Mouse (Mus musculus): Measurements from ENCODE around the gene Ncam1. TPM values are rescaled to one million over a fixed set of nuclear protein-coding genes. Genes with fewer than 3 reads are reported as not detected.

Gene Ncam1
- polyA plus RNA-seq, 1 experiment: 0.31 TPM

- TF ChIP-seq GATA1 (IDR thresholded peaks at IDR 0.05; ENCODE audit: borderline replicate concordance, low read length) (no peak), FLI1 (IDR thresholded peaks at IDR 0.05; ENCODE audit: low read length) (no peak)
- Histone ChIP-seq H3K4me3 (replicated peaks) (peak overlapping the region; percentile 8), H3K4me1 (no peaks in the 10 kb centered on the region), H3K9me3 (no peaks in the 10 kb centered on the region), H3K36me3 (replicated peaks; ENCODE audit: low read length) (no peaks in the 10 kb centered on the region), H3K27me3 (replicated peaks) (no peaks in the 10 kb centered on the region)
Measured at GRCm38 (mm10) chr9:49551353-49551752, 247.4 kb downstream of the Ncam1 start.

- no peak for TF ChIP-seq FLI1 (IDR thresholded peaks at IDR 0.05; ENCODE audit: low read length)
- TF ChIP-seq GATA1 (IDR thresholded peaks at IDR 0.05; ENCODE audit: borderline replicate concordance, low read length): no peak
- Histone ChIP-seq H3K9me3 (no peaks in the 10 kb centered on the region), H3K36me3 (replicated peaks; ENCODE audit: low read length) (no peaks in the 10 kb centered on the region)
Measured at GRCm38 (mm10) chr9:49542593-49542992, 256.1 kb downstream of the Ncam1 start.

GRCm38 (mm10) chr9:49537814-49538213 lies 260.9 kb downstream of the Ncam1 start:
- no peaks in the 10 kb centered on the region for H3K36me3 ChIP-seq (replicated peaks; ENCODE audit: low read length)

More at GRCm38 (mm10) chr9:49542593-49542992, 256.1 kb downstream of the Ncam1 start:
- Histone ChIP-seq H3K4me3 (replicated peaks) (no peak overlapping the region), H3K4me1 (no peaks in the 10 kb centered on the region), H3K27me3 (replicated peaks) (no peaks in the 10 kb centered on the region)

GRCm38 (mm10) chr9:49536593-49536992 lies 262.1 kb downstream of the Ncam1 start:
- no peak for TF ChIP-seq GATA1 (IDR thresholded peaks at IDR 0.05; ENCODE audit: borderline replicate concordance, low read length)
- no peak for TF ChIP-seq FLI1 (IDR thresholded peaks at IDR 0.05; ENCODE audit: low read length)
- Histone ChIP-seq H3K9me3 (no peaks in the 10 kb centered on the region), H3K4me3 (replicated peaks) (no peak overlapping the region), H3K27me3 (replicated peaks) (no peaks in the 10 kb centered on the region), H3K4me1 (no peaks in the 10 kb centered on the region), H3K36me3 (replicated peaks; ENCODE audit: low read length) (no peaks in the 10 kb centered on the region)

More at GRCm38 (mm10) chr9:49537814-49538213, 260.9 kb downstream of the Ncam1 start:
- Histone ChIP-seq H3K4me3 (replicated peaks) (no peak overlapping the region), H3K4me1 (no peaks in the 10 kb centered on the region), H3K27me3 (replicated peaks) (no peaks in the 10 kb centered on the region), H3K9me3 (no peaks in the 10 kb centered on the region)
- TF ChIP-seq FLI1 (IDR thresholded peaks at IDR 0.05; ENCODE audit: low read length): no peak
- no peak for TF ChIP-seq GATA1 (IDR thresholded peaks at IDR 0.05; ENCODE audit: borderline replicate concordance, low read length)

- no peak for TF ChIP-seq FLI1 (IDR thresholded peaks at IDR 0.05; ENCODE audit: low read length)
- no peak for TF ChIP-seq GATA1 (IDR thresholded peaks at IDR 0.05; ENCODE audit: borderline replicate concordance, low read length)
- Histone ChIP-seq H3K27me3 (replicated peaks) (no peaks in the 10 kb centered on the region), H3K9me3 (no peaks in the 10 kb centered on the region), H3K36me3 (replicated peaks; ENCODE audit: low read length) (no peaks in the 10 kb centered on the region), H3K4me1 (no peaks in the 10 kb centered on the region), H3K4me3 (replicated peaks) (no peak overlapping the region)
Measured at GRCm38 (mm10) chr9:49534958-49535357, 263.8 kb downstream of the Ncam1 start.

GRCm38 (mm10) chr9:49533912-49534491 lies 264.7 kb downstream of the Ncam1 start:
- Histone ChIP-seq H3K36me3 (replicated peaks; ENCODE audit: low read length) (no peaks in the 10 kb centered on the region), H3K4me3 (replicated peaks) (no peak overlapping the region), H3K9me3 (no peaks in the 10 kb centered on the region), H3K4me1 (no peaks in the 10 kb centered on the region), H3K27me3 (replicated peaks) (no peaks in the 10 kb centered on the region)
- TF ChIP-seq FLI1 (IDR thresholded peaks at IDR 0.05; ENCODE audit: low read length) (no peak), GATA1 (IDR thresholded peaks at IDR 0.05; ENCODE audit: borderline replicate concordance, low read length) (no peak)

- TF ChIP-seq GATA1 (IDR thresholded peaks at IDR 0.05; ENCODE audit: borderline replicate concordance, low read length) (no peak), FLI1 (IDR thresholded peaks at IDR 0.05; ENCODE audit: low read length) (no peak)
Measured at GRCm38 (mm10) chr9:49533455-49533854, 265.3 kb downstream of the Ncam1 start.

GRCm38 (mm10) chr9:49531833-49532232 lies 266.9 kb downstream of the Ncam1 start:
- TF ChIP-seq FLI1 (IDR thresholded peaks at IDR 0.05; ENCODE audit: low read length): no peak
- TF ChIP-seq GATA1 (IDR thresholded peaks at IDR 0.05; ENCODE audit: borderline replicate concordance, low read length): no peak
- Histone ChIP-seq H3K36me3 (replicated peaks; ENCODE audit: low read length) (no peaks in the 10 kb centered on the region), H3K9me3 (no peaks in the 10 kb centered on the region), H3K27me3 (replicated peaks) (no peaks in the 10 kb centered on the region), H3K4me3 (replicated peaks) (no peak overlapping the region), H3K4me1 (no peaks in the 10 kb centered on the region)

More at GRCm38 (mm10) chr9:49533455-49533854, 265.3 kb downstream of the Ncam1 start:
- no peaks in the 10 kb centered on the region for H3K36me3 ChIP-seq (replicated peaks; ENCODE audit: low read length)
- H3K4me3 ChIP-seq (replicated peaks): no peak overlapping the region
- H3K27me3 ChIP-seq (replicated peaks): no peaks in the 10 kb centered on the region
- H3K4me1 ChIP-seq: no peaks in the 10 kb centered on the region
- no peaks in the 10 kb centered on the region for H3K9me3 ChIP-seq

- H3K4me3 ChIP-seq (replicated peaks): no peak overlapping the region
- no peaks in the 10 kb centered on the region for H3K9me3 ChIP-seq
- no peaks in the 10 kb centered on the region for H3K4me1 ChIP-seq
- TF ChIP-seq FLI1 (IDR thresholded peaks at IDR 0.05; ENCODE audit: low read length) (no peak), GATA1 (IDR thresholded peaks at IDR 0.05; ENCODE audit: borderline replicate concordance, low read length) (no peak)
- no peaks in the 10 kb centered on the region for H3K27me3 ChIP-seq (replicated peaks)
- no peaks in the 10 kb centered on the region for H3K36me3 ChIP-seq (replicated peaks; ENCODE audit: low read length)
Measured at GRCm38 (mm10) chr9:49531257-49531656, 267.5 kb downstream of the Ncam1 start.

GRCm38 (mm10) chr9:49530739-49531138 lies 268.0 kb downstream of the Ncam1 start:
- Histone ChIP-seq H3K9me3 (no peaks in the 10 kb centered on the region), H3K27me3 (replicated peaks) (no peaks in the 10 kb centered on the region), H3K4me3 (replicated peaks) (no peak overlapping the region), H3K4me1 (no peaks in the 10 kb centered on the region), H3K36me3 (replicated peaks; ENCODE audit: low read length) (no peaks in the 10 kb centered on the region)
- TF ChIP-seq GATA1 (IDR thresholded peaks at IDR 0.05; ENCODE audit: borderline replicate concordance, low read length) (no peak), FLI1 (IDR thresholded peaks at IDR 0.05; ENCODE audit: low read length) (no peak)

Data from megakaryocyte, embryonic 14.5 days (primary cell).